Mouse (Mus musculus) retina, adult 2 months (tissue): ENCODE results near the gene Grik3.

Experiments used
- DNase-seq: peaks from one replicate; pipeline ENCODE4 v3.0.0-alpha.2; 2012; ENCODE audit warnings: low read depth, low spot score

Gene Grik3

DNA sequence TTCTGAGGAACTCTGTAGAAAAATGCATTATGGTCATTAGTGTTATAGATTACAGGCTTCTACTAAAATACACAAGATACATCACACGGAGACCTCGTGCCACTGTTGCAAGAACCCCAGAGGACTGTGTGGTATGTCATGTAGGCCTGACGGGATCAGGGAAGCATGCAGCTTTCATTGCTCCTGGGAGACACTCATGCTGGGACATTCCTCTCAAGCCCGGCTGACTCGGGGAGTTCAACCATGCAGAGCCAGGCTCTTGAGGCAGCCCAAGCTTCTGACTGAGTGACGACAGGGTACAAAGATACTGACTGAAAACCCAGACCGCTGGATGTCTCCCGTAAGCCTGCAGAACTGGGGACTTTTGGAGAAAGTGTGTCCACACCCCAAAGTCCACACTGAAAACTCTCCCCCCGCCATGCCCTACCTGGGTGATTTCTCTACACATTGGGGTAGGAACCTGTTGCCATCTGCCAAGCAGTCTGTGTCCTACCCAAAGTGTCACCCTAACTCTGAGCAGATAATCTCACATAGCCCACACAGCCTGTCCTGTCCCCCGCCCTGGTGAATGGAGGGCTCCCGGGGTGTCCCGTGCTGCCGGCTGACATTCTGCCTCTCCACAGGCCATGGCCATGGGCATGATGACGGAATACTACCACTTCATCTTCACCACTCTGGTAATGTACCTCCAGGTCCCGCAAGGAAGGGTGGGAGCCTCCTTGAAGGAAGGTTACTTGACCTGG lies 150.6 kb downstream of the Grik3 start:
- no peak for DNase-seq

- no peak for DNase-seq
Observed at GRCm38 (mm10) chr4:125644581-125645568, 154.4 kb downstream of the Grik3 start.

DNA sequence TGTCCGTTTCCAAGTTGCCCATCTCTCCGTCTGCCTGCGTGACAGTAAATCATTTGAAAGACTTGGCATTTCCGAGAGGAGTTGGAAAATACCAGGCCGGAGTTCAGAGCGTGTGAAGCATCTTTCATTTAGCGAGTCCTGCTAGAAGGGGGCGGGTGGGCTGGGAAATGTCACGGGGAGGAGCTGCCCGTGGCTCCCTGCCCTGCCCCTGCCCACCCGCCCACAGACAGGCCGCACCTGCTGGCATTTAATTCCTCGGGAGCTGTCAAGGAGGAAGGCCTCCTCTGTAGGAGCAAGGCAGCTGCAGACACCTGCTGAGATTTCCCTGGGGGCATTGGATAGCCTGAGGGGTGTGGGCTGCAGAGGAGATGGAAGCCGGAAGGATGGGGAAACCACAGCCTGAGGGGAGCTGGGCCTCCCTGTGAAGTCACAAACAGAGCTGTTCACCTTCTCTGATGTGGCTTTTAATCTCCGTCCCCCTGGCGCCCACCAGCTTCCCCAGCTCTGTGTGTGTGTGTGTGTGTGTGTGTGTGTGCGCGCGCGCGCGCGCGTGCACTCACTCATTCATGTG lies 161.3 kb downstream of the Grik3 start:
- no peak for DNase-seq

- DNase-seq: no peak
Observed at GRCm38 (mm10) chr4:125656031-125656430, 165.5 kb downstream of the Grik3 start.

GRCm38 (mm10) chr4:125658376-125658775 lies 167.9 kb downstream of the Grik3 start:
- DNase-seq: peak; percentile 53

- no peak for DNase-seq
Observed at GRCm38 (mm10) chr4:125661982-125662381, 171.5 kb downstream of the Grik3 start.

- no peak for DNase-seq
Observed at GRCm38 (mm10) chr4:125663262-125663661, 172.8 kb downstream of the Grik3 start.

DNA sequence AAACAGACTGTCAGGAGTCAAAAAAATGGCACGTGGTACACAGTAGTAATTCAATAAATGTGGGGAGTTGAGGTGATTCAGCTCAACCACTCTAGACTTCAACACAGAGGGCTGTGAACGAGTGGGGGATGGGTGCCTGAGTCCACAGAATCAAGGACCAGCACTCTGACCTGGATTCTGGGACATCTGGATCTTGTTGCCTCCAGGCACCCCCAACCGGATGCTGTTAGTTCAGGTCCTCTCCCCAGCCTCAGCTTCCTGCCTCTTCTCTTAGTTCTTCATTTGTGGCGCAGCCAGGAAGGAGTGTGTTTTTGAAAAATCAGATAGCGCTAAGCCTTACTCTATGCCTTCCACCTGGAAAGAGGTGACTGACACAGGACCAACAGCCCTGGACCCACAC lies 175.5 kb downstream of the Grik3 start:
- no peak for DNase-seq

- DNase-seq: no peak
Observed at GRCm38 (mm10) chr4:125682007-125682406, 191.5 kb downstream of the Grik3 start.

DNA sequence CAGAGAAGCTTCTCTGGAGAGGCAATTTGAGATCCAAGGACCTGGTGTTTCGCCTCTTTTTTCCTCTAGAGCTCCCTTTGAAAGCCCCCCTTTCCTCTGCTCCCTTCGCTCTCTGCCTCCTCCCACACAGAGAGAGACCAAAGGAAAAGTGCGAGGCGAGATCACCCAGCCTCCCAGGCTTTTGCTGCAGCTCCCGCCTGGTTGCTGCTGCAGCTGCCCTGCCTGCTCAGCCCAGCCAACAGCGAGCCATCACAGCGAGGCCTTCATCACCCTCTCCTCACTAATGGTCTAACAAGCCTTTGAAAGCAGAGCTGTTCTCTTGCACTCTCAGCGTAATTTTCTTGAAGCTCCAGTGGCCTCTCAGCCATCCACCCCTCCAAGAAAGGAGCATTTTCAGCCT lies 196.6 kb downstream of the Grik3 start:
- no peak for DNase-seq

- DNase-seq: no peak
Observed at GRCm38 (mm10) chr4:125695431-125695830, 204.9 kb downstream of the Grik3 start.

DNA sequence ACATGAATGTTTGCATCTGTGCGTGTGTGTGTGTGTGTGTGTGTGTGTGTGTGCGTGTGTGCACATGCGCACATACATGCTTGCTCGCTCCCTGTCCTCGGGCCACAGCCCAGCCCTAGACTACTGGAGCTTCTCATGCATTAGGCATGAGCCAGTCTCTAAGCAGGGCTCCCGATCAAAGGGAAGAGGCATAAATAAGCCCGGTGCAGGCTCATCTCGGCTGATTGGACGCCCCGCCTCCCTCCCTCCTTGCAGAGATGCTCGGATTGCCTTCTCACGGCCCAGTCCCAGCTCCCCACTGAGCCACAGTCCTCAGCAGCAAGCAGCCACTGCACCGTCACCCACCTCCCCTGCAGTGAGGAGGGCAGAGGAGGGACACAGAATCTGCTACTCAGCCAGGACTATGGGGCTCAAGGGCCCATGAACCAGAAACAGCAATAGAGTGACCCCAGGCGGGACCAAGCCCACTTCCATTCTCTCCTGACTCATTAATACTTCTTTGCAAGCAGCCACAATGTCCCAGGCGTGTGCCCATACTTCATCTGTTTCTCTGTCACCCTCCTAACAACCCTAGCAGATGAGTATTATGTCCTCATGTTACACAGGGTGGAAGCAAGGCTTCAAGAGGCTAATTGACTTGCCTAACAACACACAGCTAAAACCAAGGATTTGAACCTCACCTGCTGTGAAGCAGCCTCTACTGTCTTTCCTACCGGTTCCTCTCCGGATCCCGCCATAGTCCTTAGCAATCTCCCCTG lies 205.9 kb downstream of the Grik3 start:
- DNase-seq: no peak

GRCm38 (mm10) chr4:125697626-125698025 lies 207.1 kb downstream of the Grik3 start:
- no peak for DNase-seq

DNA sequence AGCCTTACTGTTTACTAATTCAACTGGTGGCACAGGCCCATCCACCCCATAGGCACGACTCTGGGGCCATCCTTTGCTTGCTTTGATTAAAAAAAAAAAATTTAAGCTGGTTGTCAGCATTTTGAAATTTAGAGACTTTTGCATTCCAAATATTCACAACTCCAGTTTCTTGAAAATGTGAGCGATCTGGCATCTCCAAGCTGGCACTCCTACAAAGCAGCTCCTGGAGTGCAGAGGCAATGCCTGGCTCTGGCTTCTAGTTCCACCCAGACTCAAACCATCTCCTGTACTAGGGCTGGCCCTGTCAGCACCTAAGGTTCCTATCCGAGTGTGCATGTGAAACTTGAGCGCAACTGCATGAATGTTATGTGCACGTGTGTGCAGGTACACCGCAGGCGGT lies 208.6 kb downstream of the Grik3 start:
- no peak for DNase-seq

DNA sequence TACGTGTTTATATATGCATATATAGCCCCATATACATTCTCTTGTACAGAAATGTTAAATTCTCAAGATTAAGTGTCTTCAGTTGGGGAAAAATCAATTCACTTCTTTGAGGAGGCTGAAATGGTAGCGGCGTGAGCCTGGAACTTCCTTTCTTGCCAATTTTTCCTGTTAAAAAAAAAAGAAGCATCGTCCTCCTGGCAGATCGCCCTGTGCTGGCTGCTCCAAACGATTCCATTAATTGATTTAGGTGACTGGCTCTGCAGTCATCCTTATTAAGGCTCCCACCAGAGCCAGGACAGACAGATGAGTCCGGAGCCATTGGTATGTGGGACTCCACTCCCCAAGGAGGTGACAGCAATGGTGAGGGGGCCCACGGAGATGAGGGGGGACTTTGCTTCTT lies 209.8 kb downstream of the Grik3 start:
- no peak for DNase-seq

GRCm38 (mm10) chr4:125702607-125703309 lies 212.3 kb downstream of the Grik3 start:
- DNase-seq: no peak

DNA sequence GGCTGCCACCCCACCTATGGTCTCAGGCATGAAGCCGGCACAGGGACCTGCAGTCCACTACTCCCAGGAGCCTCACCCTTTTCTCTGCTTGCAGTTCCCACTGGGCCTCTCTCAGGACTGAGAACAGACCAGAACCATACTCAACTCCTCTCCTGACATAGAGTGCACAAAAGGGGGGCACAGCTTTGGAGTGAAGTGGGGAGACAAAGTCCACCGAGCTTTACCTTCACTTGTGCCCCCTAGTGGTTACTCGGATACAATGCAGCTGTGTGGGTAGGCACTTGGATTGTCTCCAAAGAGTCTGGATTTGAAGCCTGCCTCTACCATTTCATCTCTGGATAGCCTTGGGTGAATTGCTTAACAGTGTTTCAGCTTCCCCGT lies 212.8 kb downstream of the Grik3 start:
- DNase-seq: no peak

- DNase-seq: no peak
Observed at GRCm38 (mm10) chr4:125705746-125706145, 215.2 kb downstream of the Grik3 start.

- no peak for DNase-seq
Observed at GRCm38 (mm10) chr4:125709716-125710115, 219.2 kb downstream of the Grik3 start.

- no peak for DNase-seq
Observed at GRCm38 (mm10) chr4:125717881-125718280, 227.4 kb downstream of the Grik3 start.
